Mouse (Mus musculus): ENCODE results near the gene Glis2. TPM values are rescaled to one million over a fixed set of nuclear protein-coding genes. Genes with fewer than 3 reads are reported as not detected.

The Glis2 gene
- polyA plus RNA-seq, 1 experiment from 2014 or later, result 7.3 TPM

GRCm38 (mm10) chr16:4607818-4608531, 13.5 kb downstream of the Glis2 start:
- ATAC-seq, result peak; percentile 22; the same call in 1 of the 2 replicates
- Histone ChIP-seq H3K27me3 (replicated peaks) (no peaks in the 10 kb centered on the region), H3K9me3 (replicated peaks) (no peaks in the 10 kb centered on the region), H3K36me3 (peaks cover 23% of the 10 kb centered on the region), H3K27ac (no peak overlapping the region), H3K4me1 (peaks cover 48% of the 10 kb centered on the region), H3K9ac (no peak overlapping the region), H3K4me2 (no peak overlapping the region), H3K4me3 (no peak overlapping the region)
- WGBS (ENCODE audit: insufficient replicate concordance), result 46% methylated on average over 9 of the region's 9 CpGs

DNA sequence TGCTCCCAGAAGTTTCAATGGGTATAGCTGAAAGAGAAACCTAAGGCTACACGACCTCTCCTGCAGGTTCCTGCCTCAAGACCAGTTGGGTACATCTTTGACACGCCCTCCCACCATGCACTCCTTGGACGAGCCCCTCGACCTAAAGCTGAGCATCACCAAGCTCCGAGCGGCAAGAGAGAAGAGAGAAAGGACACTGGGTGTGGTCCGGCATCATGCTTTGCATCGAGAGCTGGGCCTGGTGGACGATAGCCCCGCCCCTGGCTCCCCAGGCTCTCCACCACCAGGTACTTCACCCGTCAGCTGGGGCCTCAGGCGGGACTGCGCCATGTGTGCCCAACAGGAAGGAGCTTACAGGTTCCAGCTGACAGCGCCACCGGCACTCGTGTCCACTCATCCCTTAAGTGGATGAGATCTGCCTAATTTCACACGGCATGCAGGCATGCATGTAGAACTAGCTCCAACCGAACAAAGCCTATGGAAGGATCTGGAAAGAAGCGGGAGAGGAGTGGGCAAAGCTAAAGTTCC, 14.1 kb downstream of the Glis2 start:
- no peak for ATAC-seq
- Histone ChIP-seq H3K4me3 (no peak overlapping the region), H3K4me2 (no peak overlapping the region), H3K27ac (no peak overlapping the region), H3K9ac (no peak overlapping the region), H3K27me3 (replicated peaks) (no peaks in the 10 kb centered on the region), H3K4me1 (peaks cover 42% of the 10 kb centered on the region), H3K36me3 (peaks cover 29% of the 10 kb centered on the region), H3K9me3 (replicated peaks) (no peaks in the 10 kb centered on the region)
- 78% methylated on average over 19 of the region's 19 CpGs for WGBS (ENCODE audit: insufficient replicate concordance)

DNA sequence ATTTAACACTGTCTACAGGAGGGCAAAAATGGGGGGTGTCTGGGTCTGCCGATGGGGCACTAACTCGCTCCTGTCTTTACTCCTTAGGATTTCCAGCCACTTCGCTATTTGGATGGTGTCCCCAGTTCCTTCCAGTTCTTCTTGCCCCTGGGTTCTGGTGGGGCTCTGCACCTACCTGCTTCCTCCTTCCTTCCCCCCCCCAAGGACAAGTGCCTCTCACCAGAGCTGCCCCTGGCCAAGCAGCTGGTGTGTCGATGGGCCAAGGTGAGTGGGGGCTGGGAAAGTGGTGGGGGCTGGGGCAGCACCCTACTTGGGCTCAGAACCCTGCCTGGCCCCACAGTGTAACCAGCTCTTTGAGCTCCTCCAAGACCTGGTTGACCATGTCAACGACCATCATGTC, 16.7 kb downstream of the Glis2 start:
- Histone ChIP-seq H3K27me3 (replicated peaks) (no peaks in the 10 kb centered on the region), H3K4me2 (no peak overlapping the region), H3K36me3 (peaks cover 55% of the 10 kb centered on the region), H3K4me1 (peaks cover 16% of the 10 kb centered on the region), H3K4me3 (no peak overlapping the region), H3K9me3 (replicated peaks) (no peaks in the 10 kb centered on the region), H3K27ac (no peak overlapping the region), H3K9ac (no peak overlapping the region)
- WGBS (ENCODE audit: insufficient replicate concordance), result 84% methylated on average over 5 of the region's 5 CpGs
- ATAC-seq, result no peak

DNA sequence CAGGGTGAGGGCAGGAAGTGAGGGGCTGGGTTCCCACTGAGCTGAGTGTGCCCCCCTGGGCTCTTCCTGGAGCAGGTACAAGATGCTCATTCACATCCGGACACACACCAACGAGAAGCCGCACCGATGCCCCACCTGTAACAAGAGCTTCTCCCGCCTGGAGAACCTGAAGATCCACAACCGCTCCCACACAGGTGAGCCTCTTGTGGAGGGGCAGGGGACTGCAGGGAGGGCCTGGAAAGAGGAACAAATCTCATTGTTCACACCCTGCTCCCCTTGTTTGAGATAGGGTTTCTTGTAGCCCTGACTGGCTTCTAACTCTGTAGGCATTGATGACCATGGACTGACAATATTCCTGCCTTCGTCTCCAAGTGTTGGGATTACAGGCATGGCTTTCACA, 17.2 kb downstream of the Glis2 start:
- Histone ChIP-seq H3K27me3 (replicated peaks) (no peaks in the 10 kb centered on the region), H3K36me3 (peaks cover 60% of the 10 kb centered on the region), H3K9me3 (replicated peaks) (no peaks in the 10 kb centered on the region), H3K4me3 (no peak overlapping the region), H3K4me1 (peaks cover 11% of the 10 kb centered on the region), H3K9ac (no peak overlapping the region), H3K4me2 (no peak overlapping the region), H3K27ac (no peak overlapping the region)
- no peak for ATAC-seq
- 86% methylated on average over 7 of the region's 7 CpGs for WGBS (ENCODE audit: insufficient replicate concordance)

GRCm38 (mm10) chr16:4613736-4614135, 19.2 kb downstream of the Glis2 start:
- Histone ChIP-seq H3K4me1 (no peaks in the 10 kb centered on the region), H3K4me2 (no peak overlapping the region), H3K4me3 (no peak overlapping the region), H3K27me3 (replicated peaks) (no peaks in the 10 kb centered on the region), H3K27ac (no peak overlapping the region), H3K9ac (no peak overlapping the region), H3K36me3 (peaks cover 77% of the 10 kb centered on the region), H3K9me3 (replicated peaks) (no peaks in the 10 kb centered on the region)
- 82% methylated on average over 7 of the region's 9 CpGs for WGBS (ENCODE audit: insufficient replicate concordance)
- ATAC-seq, result no peak

DNA sequence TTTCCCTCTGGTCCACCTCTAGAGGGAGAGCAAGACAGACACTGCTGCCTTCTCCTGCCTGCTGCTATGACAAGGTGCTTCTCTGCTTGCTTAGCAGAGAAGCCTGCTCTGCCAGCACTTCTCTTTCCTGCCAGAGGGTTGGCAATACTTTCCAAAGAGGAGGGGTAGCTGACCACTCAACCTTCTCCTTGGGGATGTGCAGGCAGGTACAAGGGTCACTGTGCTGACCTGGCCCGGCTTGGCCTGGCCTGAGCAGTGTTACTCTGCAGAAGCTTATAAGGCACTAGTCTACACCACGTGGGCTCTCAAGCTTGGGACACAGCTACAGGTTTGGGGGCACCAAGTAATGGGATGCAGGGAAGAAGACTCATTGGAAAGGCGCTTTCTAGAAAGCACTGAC, 20.1 kb downstream of the Glis2 start:
- Histone ChIP-seq H3K27ac (no peak overlapping the region), H3K27me3 (replicated peaks) (no peaks in the 10 kb centered on the region), H3K36me3 (peaks cover 80% of the 10 kb centered on the region), H3K4me2 (no peak overlapping the region), H3K9ac (no peak overlapping the region), H3K4me1 (no peaks in the 10 kb centered on the region), H3K9me3 (replicated peaks) (no peaks in the 10 kb centered on the region), H3K4me3 (no peak overlapping the region)
- ATAC-seq, result 0 out of 2 replicates have a peak, but pooled peaks have one; percentile 26
- 74% methylated on average over 3 of the region's 3 CpGs for WGBS (ENCODE audit: insufficient replicate concordance)

- no peak overlapping the region for H3K4me3 ChIP-seq
- 55% methylated on average over 1 of the region's 1 CpGs for WGBS (ENCODE audit: insufficient replicate concordance)
- H3K4me1 ChIP-seq, result peaks cover 6% of the 10 kb centered on the region; the same call in 1 of the 2 replicates
- H3K27ac ChIP-seq, result no peak overlapping the region
- H3K36me3 ChIP-seq, result peaks cover 84% of the 10 kb centered on the region
- H3K9ac ChIP-seq, result no peak overlapping the region
- no peaks in the 10 kb centered on the region for H3K27me3 ChIP-seq (replicated peaks)
- no peak overlapping the region for H3K4me2 ChIP-seq
- H3K9me3 ChIP-seq (replicated peaks), result no peaks in the 10 kb centered on the region
- peak; percentile 20; the same call in 1 of the 2 replicates for ATAC-seq
These were observed 20.8 kb downstream of the Glis2 start for GRCm38 (mm10) chr16:4615297-4615696.

DNA sequence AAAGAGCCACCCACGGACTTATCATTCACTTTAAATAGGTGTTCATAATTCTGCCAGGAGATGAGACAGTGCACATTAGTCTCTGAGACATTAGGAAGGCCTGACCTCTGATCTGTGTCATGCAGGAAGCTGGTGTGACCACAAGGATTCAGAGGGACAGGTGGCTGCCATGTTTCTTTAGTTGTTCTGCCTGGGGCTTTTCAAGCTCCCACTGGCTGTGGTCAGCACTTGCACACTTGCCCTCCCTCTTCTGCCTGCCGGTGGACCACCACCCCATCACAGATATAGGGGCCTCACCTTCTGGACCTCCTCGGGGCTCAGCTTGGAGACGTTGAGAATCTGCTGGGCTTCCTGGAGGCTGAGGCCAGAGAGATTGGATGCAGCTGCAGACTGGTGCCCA, 22.3 kb downstream of the Glis2 start:
- 67% methylated on average over 4 of the region's 4 CpGs for WGBS (ENCODE audit: insufficient replicate concordance)
- no peak overlapping the region for H3K4me3 ChIP-seq
- no peak overlapping the region for H3K9ac ChIP-seq
- H3K27ac ChIP-seq, result no peak overlapping the region
- H3K9me3 ChIP-seq (replicated peaks), result no peaks in the 10 kb centered on the region
- no peak for ATAC-seq
- peaks cover 16% of the 10 kb centered on the region for H3K4me1 ChIP-seq
- H3K36me3 ChIP-seq, result peaks cover 81% of the 10 kb centered on the region
- H3K27me3 ChIP-seq (replicated peaks), result no peaks in the 10 kb centered on the region
- H3K4me2 ChIP-seq, result no peak overlapping the region

DNA sequence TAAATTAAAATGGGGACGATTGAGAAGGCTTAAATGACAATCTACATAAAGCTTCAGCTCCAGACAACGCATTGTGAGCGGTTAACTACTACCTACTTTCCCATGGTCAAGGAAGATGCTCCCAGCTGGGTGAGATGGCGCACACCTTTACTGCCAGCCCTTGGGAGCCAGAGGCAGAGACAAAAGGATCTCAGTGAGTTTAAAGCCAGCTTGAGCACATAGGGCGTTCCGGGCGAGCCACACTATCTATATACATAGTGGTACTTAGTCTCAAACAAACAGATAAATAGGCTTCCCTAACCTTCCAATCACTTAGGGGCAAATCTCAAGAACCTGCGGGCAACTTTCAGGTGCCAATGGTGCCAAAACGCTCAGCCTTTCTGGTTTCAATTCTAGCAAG, 29.6 kb downstream of the Glis2 start:
- Histone ChIP-seq H3K4me3 (peak overlapping the region; percentile 85), H3K36me3 (peaks cover 33% of the 10 kb centered on the region), H3K9ac (peak overlapping the region; percentile 86), H3K9me3 (replicated peaks) (no peaks in the 10 kb centered on the region), H3K27me3 (replicated peaks) (no peaks in the 10 kb centered on the region), H3K27ac (peak overlapping the region; percentile 90), H3K4me2 (peak overlapping the region; percentile 75), H3K4me1 (peaks cover 53% of the 10 kb centered on the region)
- peak; percentile 61 for ATAC-seq
- 14% methylated on average over 9 of the region's 9 CpGs for WGBS (ENCODE audit: insufficient replicate concordance)

GRCm38 (mm10) chr16:4624481-4625110, 30.1 kb downstream of the Glis2 start, which contains the start of gene Pam16:
Pam16 (minus strand) TSS chr16:4624988.
- Histone ChIP-seq H3K27me3 (replicated peaks) (no peaks in the 10 kb centered on the region), H3K9ac (peak within 1 kb of the TSS; percentile 86), H3K9me3 (replicated peaks) (no peaks in the 10 kb centered on the region), H3K27ac (peak within 1 kb of the TSS; percentile 90), H3K4me2 (peak within 1 kb of the TSS; percentile 75), H3K36me3 (peaks cover 31% of the 10 kb centered on the region), H3K4me1 (peaks cover 53% of the 10 kb centered on the region), H3K4me3 (peak within 1 kb of the TSS; percentile 85)
- 1% methylated on average over 56 of the region's 56 CpGs for WGBS (ENCODE audit: insufficient replicate concordance)
- peak; percentile 93 for ATAC-seq

DNA sequence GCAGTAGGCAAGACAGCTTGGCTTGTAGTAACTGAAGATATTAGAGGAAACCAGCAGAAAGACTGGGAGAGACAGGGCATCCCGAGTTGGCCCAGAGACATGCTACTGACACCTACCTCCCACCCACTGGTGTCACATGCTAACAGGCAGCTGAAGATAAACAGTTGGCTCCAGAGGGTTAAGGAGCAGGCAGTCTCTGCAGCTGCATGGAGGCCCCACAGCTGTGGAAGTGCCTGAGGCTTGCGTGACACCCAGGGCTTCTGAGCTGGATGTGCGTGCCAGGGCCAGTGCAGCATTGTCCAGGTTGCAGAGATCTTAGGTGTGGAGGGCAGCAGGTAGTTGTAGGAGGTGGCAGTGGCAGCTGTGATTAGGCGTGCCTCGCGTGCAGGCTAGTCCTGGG, 32.6 kb downstream of the Glis2 start:
- no peak overlapping the region for H3K4me3 ChIP-seq
- H3K4me1 ChIP-seq, result peaks cover 37% of the 10 kb centered on the region
- H3K9ac ChIP-seq, result no peak overlapping the region
- H3K36me3 ChIP-seq, result peaks cover 33% of the 10 kb centered on the region
- no peak for ATAC-seq
- H3K4me2 ChIP-seq, result no peak overlapping the region
- no peak overlapping the region for H3K27ac ChIP-seq
- WGBS (ENCODE audit: insufficient replicate concordance), result 76% methylated on average over 6 of the region's 6 CpGs
- no peaks in the 10 kb centered on the region for H3K9me3 ChIP-seq (replicated peaks)
- no peaks in the 10 kb centered on the region for H3K27me3 ChIP-seq (replicated peaks)

GRCm38 (mm10) chr16:4628898-4629419, 34.4 kb downstream of the Glis2 start:
- 85% methylated on average over 9 of the region's 9 CpGs for WGBS (ENCODE audit: insufficient replicate concordance)
- Histone ChIP-seq H3K27me3 (replicated peaks) (no peaks in the 10 kb centered on the region), H3K27ac (no peak overlapping the region), H3K4me2 (no peak overlapping the region), H3K9ac (no peak overlapping the region), H3K36me3 (peaks cover 42% of the 10 kb centered on the region), H3K4me1 (peaks cover 18% of the 10 kb centered on the region), H3K4me3 (no peak overlapping the region), H3K9me3 (replicated peaks) (no peaks in the 10 kb centered on the region)
- ATAC-seq, result no peak

All from liver, embryonic 12.5 days (tissue).